21 mouse cellular contexts compared by ENCODE assay signal in the genomic region with DNA sequence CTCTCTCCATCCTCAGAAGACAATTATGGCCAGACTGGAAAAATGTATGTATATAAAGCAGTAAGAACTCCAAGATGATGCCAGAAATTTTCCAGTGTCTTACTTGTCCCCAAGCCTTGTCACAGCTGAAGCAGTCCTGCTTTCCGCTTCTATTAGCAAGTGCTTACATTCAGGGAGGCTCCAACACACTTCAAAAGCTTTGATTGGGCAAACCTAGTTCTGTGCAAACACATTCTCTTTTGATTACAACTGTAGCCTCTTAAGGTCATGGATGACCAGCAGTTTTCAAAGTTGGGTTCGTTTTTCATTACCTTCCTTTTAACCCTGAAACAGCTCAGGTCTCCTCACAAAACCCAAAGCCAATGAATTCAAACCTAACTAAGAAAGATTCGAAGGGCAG. TPM values are rescaled to one million over a fixed set of nuclear protein-coding genes. Genes with fewer than 3 reads are reported as not detected.
A peak's percentile ranks its signal among the peaks of the same experiment; 100 is the strongest.
DNase-seq lines count a peak whose midpoint lies in the region; ATAC-seq lines count a peak whose summit lies in the region.
"Had no signal": no experiment of that assay in that cellular context is flagged by ENCODE, and none has a peak within 500 bp of the region (broad histone marks: within the 10 kb centered on the region; RNA-seq: fewer than 3 reads in every experiment).

No protein-coding gene starts in this region.

- no peaks in the 10 kb centered on the region for H3K27me3 ChIP-seq in kidney, embryonic 16.5 days (ENCODE audit: insufficient read depth, low read length)
- H3K27me3 ChIP-seq: embryonic facial prominence, embryonic 13.5 days; embryonic facial prominence, embryonic 15.5 days; forebrain, embryonic 12.5 days had no signal

- H3K4me3 ChIP-seq in kidney, embryonic 16.5 days (ENCODE audit: low read length): no peak overlapping the region
- H3K4me3 ChIP-seq: embryonic facial prominence, embryonic 13.5 days; embryonic facial prominence, embryonic 15.5 days; erythroblast, embryonic 14.5 days; forebrain, embryonic 10.5 days; forebrain, embryonic 12.5 days had no signal

- no peaks in the 10 kb centered on the region; the same call in 1 of the 2 replicates for H3K9me3 ChIP-seq in kidney, embryonic 16.5 days (ENCODE audit: low read length)
- H3K9me3 ChIP-seq: embryonic facial prominence, embryonic 13.5 days; embryonic facial prominence, embryonic 15.5 days; forebrain, embryonic 10.5 days; forebrain, embryonic 12.5 days had no signal

- ATAC-seq in kidney, embryonic 16.5 days (ENCODE audit: low FRiP score, low TSS enrichment): no peak
- ATAC-seq: forebrain, embryonic 14.5 days; forebrain, embryonic 16.5 days had no signal

- WGBS in kidney, embryonic 16.5 days: 54% methylated on average over 3 of the region's 3 CpGs

- no peak for DNase-seq in kidney, adult 9 months
- peak; percentile 48 for DNase-seq in lung, postnatal 36 days
- no peak for DNase-seq in lung, postnatal 4 days
- no peak for DNase-seq in frontal cortex, postnatal 10 days (ENCODE audit: low spot score in 2 of 2)
- DNase-seq: adrenal gland, adult 2 months; adrenal gland, postnatal 25 days; cerebellum, adult 11 months; cerebellum, adult 18-20 months; cerebellum, adult 8-10 months; cerebellum, adult 9-11 months; cerebellum, postnatal 14 days; cerebellum, postnatal 36 days; embryo, embryonic 11 days had no signal

- no peak overlapping the region for H3K9ac ChIP-seq in kidney, embryonic 16.5 days (replicated peaks; ENCODE audit: low read length)
- H3K9ac ChIP-seq: embryonic facial prominence, embryonic 13.5 days; embryonic facial prominence, embryonic 15.5 days; forebrain, embryonic 12.5 days had no signal

- no peak overlapping the region for H3K4me2 ChIP-seq in kidney, embryonic 16.5 days (replicated peaks; ENCODE audit: low read depth, low read length)
- H3K4me2 ChIP-seq: embryonic facial prominence, embryonic 13.5 days; embryonic facial prominence, embryonic 15.5 days; forebrain, embryonic 12.5 days had no signal

- peaks cover 5% of the 10 kb centered on the region; the same call in 1 of the 2 replicates for H3K4me1 ChIP-seq in kidney, embryonic 16.5 days (ENCODE audit: insufficient read depth, low read length)
- H3K4me1 ChIP-seq: embryonic facial prominence, embryonic 13.5 days; embryonic facial prominence, embryonic 15.5 days had no signal

- H3K36me3 ChIP-seq in kidney, embryonic 16.5 days (ENCODE audit: insufficient read depth, low read length): peaks cover 5% of the 10 kb centered on the region; the same call in 1 of the 2 replicates
- H3K36me3 ChIP-seq: embryonic facial prominence, embryonic 13.5 days; embryonic facial prominence, embryonic 15.5 days; forebrain, embryonic 12.5 days had no signal

- 0 out of 2 replicates have a peak overlapping the region, but pooled peaks have one; percentile 5 for H3K27ac ChIP-seq in kidney, embryonic 16.5 days (ENCODE audit: low read length)
- H3K27ac ChIP-seq: embryonic facial prominence, embryonic 13.5 days; embryonic facial prominence, embryonic 15.5 days; forebrain, embryonic 10.5 days; forebrain, embryonic 12.5 days had no signal

RNA-seq across cellular contexts. Expression of gene Tent5c, which starts 19.0 kb away (rescaled TPM):
- 8.3 and 9.2 TPM in 2 replicates for polyA plus RNA-seq in kidney, embryonic 16.5 days (2015; fragmentation: Nextera tagmentation; extraction: Ambion mirVana)
